Mouse (Mus musculus) naive thymus-derived CD4-positive, alpha-beta T cell, adult 2 months (primary cell): ENCODE data around the gene Capn15.
A peak's percentile ranks its signal among the peaks of the same experiment; 100 is the strongest.

Source experiments
- DNase-seq: peaks from one replicate; pipeline ENCODE4 v3.0.0-alpha.2; 2011; ENCODE audit warnings: low read depth

Gene Capn15

DNA sequence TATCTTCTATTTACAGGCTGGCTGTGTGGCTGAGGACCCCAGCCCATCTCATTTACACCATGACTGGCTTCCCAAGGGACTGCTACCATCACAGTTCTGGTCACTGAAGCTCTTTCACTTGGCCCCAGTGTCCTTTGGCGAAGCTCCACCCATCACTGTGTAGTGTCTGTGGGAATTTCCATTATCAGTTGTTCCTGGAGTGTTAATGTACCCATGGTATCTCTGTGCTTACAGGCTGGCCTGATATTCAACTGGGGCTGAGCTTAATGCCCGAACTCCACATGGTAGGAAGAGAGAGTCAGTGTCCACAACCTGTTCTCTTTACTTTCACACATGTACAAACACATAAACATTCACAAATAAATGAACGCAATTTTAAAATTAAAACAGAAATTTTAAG lies 7.9 kb upstream of the Capn15 start:
- DNase-seq: no peak

DNA sequence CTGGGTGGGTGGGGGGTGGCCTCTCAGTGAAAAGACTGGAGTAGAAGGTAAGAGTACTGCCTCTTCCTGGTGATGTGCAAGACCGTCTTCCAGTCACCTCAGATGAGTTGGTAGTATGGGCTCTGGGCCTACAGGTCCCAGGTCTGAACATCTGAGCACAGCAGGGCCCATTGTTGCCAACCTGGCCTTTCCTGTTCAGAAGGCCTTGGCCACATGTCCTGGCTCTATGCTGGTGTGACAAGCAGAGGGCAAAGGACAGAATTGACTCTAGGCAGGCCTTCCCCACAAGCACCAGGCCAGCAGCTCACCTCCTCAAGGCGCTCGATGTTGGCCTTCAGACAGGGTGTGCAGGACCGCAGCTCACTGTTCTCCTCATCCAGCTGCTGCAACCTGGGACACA lies 6.7 kb upstream of the Capn15 start:
- no peak for DNase-seq

DNA sequence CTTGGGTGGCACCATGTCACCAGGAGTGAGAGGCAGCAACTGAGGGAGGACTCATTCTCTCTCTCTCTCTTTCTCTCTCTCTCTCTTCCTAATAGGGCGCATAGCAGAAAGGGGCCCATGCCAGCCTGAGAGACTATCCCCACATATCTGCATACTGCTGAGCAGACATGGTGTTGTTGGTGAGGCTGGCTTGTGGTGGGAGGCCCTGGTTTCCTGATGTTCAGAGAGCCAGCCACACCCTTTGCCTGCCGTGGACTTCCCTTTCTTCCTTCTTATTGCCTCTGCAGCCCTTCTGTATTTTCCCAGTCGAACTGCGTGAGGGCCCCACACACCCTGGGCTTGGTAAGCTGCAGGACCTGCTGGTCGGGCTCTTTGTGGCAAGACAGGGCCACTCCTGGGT lies 4.7 kb upstream of the Capn15 start:
- DNase-seq: no peak

DNA sequence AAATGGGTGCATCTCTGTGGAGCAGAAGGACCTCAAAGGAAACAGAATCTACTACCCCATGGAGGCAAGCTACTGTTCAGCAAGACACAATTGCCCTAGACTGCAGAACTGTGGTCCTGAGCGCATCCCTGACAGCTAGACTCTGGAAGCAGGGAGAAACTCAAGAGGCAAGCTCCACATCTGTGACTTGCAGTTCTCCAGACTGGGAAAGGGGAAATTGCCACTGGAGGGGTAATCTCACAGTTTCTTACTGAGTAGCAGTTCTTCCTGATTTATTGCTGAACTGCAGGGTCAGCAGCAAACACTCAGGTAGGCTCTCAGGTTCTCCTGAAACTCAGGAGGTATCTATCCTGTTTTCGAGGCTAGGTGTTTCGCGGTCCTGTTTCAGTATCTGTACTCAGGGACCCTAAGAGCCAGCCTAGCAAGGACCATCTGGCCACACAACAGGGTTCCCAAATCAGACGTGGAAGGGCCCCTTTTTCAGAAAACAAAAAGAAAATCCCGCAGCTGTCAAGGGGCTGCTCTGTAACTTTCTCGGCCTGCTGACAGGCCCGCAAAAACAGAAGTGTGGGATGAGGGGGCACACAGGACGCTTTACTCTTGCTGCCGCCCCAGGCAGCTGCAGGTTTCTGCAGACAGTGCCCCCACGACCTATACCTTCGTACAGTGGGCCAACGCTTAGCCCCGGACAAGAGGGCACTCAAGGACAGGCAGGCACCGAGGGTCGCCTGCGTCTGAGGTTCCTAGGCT lies 865 bp downstream of the Capn15 start:
- DNase-seq: peak; percentile 23

DNA sequence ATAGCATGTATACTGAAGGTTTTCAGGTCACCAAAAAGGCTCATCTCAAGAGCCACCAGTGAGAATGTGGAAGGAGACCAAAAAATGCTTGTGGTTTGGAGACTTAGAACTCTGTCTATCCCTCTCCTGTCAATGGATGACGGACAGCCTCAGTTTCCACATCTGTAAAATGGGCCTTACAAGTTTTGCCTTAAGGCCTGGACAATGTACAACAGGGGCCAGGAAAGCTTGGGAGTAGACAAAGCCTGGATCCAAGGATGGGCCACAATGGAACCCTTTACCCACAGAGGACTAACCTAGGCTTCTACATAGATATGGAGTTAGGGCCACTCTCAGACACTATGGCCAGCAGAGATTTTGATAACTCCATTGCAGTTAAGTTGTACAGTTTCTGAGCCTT lies 1.5 kb downstream of the Capn15 start:
- no peak for DNase-seq

DNA sequence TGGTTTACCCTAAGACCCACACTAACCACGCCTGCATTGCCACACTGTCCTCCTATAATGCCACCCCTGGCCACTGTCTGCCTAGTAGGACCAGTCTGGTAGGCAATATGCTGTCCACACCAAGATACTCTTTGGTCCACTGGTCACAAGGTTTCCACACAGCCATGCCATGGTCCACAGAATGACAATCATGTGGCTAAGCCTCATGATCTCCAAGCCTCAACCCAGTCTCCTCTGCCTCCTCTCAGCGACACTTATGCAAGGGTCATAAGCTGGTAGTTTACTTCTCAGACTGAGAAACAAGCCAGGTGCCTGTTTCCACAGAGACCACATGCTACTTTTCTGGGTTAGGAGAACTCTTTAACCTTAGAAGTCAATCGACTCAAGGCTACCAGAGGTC lies 2.7 kb downstream of the Capn15 start:
- DNase-seq: no peak

DNA sequence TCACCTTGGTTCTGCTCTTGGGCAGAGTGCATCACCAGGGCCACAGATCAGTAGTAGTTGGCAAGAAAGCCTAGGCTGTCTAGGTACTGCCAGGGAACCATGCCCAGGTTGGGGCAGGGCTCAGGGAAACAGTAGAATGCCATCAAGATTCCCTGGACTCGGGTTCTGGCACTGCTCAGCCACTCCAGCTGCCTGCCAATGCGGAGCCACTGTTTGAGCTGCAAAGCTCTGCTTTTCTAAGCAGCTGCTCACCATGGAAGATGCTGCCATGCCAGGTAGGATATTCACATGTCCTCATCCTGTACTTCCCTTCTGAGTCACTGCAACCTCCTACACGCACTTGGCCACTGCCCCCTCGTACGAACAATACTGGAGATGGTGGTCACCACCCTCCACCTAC lies 4.7 kb downstream of the Capn15 start:
- no peak for DNase-seq

DNA sequence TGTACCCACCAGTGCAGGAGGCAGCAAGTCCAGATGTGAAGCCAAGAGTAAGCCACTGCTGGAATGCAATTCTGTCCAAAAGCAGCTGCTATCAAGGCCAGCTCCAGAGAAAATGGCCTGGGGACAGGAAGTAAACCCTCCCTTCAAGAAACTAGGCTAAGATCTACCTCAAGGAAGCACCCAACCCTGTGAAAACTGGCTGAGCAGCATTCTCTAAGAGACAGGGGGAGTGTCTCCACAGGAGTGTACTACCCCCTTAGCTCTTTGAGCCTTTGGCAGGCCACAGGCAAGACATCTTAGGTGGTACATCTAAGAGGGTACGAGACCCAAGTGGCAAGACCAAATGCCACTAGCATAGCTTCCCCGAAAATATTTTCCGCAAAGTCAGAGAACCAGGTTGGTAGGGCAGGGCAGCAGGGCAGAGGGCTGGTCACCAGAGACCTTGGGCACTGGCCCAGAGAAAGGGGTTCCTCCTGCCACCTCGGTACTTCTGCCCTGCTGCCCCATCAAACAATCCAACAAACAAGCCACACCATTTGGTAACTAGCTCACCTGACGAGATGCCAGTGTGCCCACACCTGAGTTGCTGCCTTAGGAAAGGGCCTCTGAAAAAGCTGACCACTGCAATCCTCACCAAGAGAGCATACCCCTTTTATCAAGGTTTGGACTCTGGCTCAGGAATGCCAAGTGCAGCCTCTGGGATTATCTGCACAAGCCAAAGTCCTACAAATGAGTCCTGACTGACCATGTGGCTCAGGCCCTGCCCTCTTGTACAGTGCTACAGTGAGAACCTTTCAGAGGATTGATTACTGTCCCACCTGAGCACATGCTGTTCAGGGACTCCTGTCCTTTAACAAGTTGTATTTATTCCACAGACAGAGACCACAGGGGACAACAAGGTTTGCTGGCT lies 5.5 kb downstream of the Capn15 start:
- DNase-seq: no peak

DNA sequence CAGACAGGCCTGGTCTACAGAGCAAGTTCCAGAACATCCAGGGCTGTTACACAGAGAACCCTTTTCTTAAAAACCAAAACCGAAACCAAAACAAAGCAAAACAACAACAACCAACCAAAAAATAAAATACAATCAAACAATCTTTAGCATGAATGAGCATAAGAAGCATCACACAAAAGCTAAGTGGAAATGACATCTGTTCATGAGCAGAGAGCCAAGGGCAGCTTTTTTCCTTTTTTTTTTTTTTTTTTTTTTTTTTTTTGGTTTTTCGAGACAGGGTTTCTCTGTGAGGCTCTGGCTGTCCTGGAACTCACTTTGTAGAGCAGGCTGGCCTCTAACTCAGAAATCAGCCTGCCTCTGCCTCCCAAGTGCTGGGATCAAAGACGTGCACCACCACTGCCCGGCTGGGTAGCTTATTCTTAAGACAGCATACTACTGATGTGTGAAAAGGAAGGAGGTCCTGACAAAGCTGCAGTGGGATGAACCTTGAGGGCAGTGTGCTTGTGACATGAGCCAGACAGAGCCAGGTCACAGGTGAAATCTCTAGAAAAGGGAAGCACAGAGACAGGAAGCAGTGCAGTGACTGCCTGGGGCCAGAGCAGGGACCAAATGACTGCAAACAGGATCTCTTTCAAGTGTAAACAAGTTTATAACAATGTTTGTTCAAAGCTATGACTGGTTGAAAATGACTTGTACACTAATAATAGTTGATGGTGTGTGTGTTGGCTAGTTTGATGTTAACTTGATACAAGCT lies 14.5 kb downstream of the Capn15 start:
- peak; percentile 25 for DNase-seq

DNA sequence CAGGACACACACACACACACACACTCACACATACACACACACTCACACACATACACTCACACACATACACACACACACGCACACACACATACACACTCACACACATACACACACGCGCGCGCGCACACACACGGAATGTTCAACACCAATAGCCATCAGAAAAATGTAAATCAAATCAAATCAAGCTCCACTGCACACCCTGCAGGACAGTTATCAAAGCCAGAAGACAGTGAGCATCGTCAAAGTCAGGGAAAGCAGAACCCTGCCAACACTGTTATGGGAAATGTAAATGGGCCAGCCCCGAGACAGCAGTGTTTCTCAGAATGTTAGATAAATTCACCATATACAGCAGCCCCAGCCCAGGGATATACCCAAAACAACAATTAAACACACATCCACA lies 15.1 kb downstream of the Capn15 start:
- peak; percentile 24 for DNase-seq

DNA sequence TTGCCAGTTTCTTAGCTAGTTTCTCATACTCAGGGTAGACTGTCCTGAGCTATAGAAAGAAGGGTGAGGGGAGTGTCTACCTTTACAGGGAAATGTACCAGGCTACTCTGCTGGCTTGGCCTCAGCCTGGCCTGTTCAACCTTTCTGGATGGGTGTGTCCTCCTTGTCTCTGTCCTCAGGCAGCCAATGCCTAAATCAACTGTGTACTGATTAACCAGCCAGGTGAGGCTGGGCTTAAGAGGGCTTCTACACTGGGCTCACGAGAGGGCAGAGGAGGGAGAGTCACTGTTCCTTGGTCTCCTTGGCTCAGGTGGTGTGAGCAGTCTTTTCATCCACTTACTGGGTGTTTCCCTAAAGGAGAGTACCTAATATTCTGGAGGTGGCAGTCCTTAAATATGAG lies 17.4 kb downstream of the Capn15 start:
- no peak for DNase-seq

DNA sequence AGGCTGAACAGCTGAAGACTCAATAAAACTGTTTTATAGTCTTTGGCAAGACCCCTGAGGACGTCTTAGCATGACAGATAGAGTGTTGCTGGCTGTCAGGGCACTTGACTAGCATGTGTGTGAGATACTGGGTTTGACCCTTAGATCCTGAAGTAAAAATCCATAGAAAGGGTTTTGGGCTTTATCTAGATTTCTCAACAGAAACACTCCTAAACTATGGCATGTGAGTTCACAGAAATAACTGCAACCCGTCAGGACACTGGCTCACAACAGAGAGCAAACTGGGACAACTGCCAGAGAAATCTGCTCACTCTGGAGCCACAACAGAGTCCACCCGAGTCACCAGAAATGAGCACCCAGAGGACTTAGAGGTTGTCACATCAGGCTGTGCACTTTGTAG lies 17.9 kb downstream of the Capn15 start:
- no peak for DNase-seq

DNA sequence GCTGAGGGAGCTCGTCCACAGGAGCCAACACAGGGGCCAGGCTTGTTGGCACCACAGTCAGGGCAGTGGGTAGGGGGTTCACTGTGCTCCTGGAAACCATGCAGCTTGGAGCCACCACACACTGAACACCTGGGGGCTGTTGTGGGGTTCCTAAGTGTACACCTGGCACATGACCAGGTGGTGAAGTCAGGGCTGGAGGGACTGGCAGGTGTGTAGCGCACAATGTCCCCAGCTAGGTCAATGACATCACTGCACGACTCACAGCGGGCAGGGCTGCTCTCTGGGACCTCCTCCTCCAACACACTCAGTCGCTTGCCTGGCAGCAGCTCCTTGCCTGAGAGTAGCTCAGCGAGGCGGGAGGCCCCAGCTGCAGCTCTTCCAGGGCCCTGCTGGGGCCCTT lies 21.3 kb downstream of the Capn15 start:
- DNase-seq: no peak

DNA sequence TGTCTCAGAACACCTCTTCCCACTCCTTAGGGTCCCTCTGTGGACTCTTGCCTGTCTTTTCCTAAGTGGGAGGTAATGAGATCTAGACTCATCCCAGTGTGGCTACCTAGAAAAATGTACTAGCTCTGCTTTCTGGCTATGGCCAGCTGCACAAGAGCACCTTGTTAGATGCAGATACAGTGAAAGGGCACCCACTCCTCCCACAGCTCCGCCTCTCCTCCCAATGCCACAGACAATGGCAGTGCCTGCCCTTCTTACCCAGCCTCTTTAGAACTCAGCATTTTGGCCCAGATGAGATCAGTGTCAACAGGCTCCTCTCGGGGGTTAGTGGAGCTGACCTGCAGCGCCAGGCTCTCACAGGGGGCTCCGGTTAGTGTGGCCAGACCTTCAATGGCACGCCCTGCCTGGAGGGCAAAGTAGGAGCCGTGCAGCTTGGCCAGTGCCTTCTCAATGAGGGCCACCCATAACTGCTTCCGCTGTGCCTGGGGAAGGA lies 23.1 kb downstream of the Capn15 start:
- no peak for DNase-seq

DNA sequence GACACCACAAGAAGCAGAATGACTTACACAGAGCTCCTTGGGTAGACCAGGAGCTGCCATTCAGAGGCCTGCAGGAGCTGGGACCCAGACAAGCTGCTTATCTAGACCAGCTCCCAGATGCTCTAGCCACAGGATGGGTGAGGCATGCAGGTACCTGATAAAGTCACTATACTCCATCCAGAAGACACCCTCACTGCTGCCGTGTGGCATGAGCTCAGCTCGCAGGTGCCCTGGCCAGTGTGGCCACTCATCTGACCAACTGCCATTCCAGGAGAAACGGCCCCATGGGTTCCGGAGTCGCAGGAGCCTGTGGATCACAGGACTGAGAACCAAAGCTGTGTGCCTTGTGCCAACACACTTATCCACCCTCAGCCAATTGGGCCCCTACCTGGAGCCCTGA lies 24.0 kb downstream of the Capn15 start:
- no peak for DNase-seq

DNA sequence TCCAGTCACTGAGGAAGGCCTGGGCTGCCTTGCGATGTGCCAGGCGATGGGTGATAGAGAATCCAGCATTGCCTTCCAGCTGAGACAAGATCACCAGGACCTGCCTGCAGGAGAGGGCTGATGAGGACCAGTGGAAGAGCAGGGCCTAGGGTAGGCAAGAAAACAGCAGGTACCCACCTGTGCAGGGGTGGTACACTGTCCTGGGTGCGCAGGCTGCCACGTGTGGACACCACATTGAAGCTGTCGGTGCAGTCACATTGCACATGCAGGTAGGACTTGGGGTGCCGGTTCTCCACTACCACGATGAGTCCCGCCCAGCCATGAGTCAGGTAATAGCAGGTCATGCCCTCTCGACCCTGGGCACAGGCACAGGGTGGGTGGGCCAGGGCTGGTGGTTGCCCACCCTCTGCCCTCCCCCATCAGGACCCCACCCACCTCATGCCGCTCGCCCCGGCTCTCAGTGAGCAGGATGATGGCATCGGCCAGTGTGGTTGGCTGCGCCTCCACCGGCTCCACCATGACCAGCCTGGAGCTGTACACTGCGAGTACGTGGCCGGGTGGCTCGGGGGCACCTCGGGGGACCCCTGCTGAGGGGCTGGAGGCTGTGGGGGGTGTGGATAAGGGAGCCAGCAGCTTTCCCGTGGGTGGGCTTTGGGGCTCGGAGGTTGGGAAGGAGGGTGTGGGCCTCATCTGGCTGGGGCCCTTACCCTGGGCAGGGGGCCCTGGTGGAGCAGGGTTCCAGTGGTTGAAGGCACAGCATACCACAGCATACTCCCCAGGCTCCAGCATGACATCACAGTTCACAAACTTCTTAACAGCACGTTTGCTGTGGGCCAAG lies 25.7 kb downstream of the Capn15 start:
- DNase-seq: no peak

DNA sequence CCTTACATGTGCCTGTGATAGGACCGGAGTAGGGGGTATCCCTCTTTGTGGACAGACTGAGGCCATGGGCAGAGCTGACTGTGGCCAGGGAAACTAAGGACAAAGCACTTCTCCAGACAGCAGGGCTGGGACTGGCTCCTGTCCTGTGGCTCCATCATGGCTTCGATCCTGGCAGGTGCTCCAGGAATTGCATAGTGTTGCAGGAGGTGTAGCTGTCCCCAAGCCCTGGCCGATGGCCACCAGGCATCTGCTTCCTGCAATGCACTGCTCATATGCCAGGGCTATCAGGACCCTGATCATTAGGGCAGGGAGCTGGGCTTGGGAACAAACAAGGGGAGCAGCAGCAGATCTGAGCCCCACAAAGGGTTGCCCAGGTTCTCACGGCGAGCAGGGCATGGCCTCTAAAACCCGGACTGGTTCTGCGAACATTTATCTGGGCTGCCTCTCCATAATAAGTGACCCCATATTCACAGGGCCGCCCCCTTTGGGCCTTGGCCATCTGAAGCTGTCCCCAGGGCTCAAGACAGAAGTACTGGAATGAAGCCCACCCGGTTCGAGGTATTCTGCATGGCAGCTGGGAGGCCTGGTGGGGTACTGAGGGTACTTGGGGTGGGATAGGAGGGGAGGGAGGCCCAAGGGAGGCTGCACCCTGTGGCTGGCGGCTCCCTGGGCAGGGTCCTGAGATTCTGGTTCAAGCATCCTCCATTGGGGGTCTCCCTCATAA lies 26.7 kb downstream of the Capn15 start:
- DNase-seq: no peak

DNA sequence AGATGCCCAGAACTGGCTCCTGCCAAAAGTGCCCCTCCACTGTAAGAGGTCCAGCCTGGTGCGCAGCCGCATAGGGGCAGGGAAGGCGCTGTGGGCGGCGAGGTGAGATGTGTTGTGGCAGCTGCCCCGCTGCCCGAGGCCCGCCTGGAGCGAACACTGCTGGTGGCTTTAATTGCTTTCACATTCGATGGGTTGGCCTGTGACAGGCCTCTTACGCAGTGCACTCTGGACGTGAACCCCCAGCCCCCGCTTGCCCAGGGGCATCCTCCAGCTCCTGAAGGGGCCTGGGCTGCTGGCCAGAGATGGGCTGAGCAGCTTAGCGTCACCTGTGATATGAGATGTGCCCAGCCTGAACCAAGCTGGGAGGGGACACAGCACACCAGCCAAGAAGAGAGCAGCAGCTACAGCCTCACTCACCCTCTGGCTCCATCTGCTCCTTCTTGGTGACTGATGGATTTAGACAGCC lies 28.0 kb downstream of the Capn15 start:
- no peak for DNase-seq

DNA sequence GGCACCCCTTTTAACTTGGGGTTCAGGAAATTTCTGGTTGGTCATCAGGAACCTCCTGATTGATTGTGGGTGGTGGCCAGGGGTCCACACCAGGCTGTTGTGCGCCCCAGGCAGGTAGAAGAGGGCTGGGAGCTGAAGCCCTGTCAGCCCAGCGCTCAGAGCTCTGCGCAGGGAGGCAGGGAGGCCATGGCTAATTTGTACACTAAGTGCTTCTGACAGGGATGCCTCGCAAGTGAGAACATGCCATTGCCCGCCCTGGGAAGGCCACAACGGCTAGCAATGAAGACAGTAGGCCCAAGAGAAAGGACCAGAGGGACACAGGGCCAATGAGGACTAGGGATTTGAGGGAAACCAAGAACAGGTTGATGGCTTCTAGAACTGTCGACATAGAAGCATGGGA lies 29.0 kb downstream of the Capn15 start:
- no peak for DNase-seq

DNA sequence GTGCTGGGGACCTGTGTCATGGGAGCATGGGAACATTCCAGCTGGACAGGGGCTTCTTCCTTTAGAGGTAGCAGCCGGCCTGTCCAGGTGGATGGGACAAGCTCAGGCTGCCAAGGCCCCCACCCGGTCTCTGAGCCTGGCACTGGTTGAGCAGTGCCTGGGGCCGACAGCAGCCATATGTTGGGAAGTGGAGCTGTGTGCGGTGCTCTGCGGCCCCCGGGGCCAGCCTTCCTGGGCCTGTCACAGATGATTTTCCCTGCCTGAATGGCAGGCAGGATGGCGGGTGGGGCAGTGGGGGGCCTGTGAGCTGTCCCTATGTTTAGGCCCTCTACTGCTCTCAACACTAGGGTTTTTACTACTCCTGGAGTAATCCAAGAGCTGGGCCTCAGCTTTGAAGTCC lies 29.4 kb downstream of the Capn15 start:
- DNase-seq: no peak

DNA sequence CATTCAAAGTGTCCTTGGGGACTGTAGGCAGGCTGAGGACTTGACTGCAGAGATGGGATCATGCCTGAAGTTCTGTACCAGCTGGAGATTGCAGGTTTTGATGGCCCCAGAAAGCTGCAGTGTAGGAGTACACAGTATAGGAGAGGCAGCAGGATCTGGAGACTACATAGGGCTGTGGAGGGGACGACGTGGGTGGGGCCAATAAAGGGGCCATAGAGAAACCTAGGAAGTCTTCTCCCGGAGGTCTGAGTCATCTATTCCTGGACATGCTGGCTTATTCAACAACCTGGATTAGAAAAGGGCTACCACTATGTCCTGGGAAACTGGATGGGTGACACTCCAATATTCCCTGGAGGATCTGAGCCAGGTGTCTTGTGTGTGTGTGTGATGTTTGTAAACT lies 29.9 kb downstream of the Capn15 start:
- no peak for DNase-seq
